Mouse (Mus musculus): ENCODE measurements around the gene Asic2. TPM values are rescaled to one million over a fixed set of nuclear protein-coding genes. Genes with fewer than 3 reads are reported as not detected.

Gene Asic2
- 3.5 and 3.7 TPM in 2 replicates for polyA plus RNA-seq (2015; fragmentation: Nextera tagmentation; extraction: Ambion mirVana)

DNA sequence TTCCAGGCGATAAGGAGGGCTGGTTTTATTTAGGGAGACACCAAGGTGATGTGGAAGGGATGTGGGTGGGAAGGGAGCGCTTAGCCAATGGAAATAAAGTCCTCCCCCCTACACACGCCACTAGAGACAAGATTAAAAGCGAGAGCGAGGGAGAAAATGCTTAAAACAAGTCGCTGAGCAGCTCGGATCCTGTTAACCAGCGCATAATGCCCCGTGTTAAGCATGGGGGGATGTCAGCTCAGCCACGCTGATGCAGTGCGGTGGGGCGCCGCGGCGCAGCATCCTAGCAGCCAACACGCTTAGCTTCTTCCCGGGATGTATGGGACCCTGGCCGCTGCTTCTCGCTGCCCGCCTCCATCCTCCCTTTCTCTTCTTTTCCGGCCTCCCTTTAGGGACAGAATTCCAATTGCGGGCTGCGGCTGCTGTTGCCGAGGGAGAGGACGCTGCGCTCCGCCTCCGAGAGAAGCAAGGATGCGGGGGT, at the start of gene Asic2:
Gene Asic2, minus strand, starts transcription at position 57 of the 481 bp plus-strand sequence.
- Histone ChIP-seq H3K4me2 (peak within 1 kb of the TSS; percentile 14; the same call in 1 of the 2 replicates), H3K4me1 (peaks cover 6% of the 10 kb centered on the region; the same call in 1 of the 2 replicates), H3K27me3 (peaks cover 53% of the 10 kb centered on the region), H3K9ac (no peak within 1 kb of the TSS), H3K27ac (no peak within 1 kb of the TSS), H3K4me3 (replicated peaks) (no peak within 1 kb of the TSS), H3K36me3 (no peaks in the 10 kb centered on the region), H3K9me3 (replicated peaks) (no peaks in the 10 kb centered on the region)
- WGBS = 2% methylated on average over 29 of the region's 29 CpGs
- ATAC-seq (replicated peaks; ENCODE audit: low FRiP score) = no peak

DNA sequence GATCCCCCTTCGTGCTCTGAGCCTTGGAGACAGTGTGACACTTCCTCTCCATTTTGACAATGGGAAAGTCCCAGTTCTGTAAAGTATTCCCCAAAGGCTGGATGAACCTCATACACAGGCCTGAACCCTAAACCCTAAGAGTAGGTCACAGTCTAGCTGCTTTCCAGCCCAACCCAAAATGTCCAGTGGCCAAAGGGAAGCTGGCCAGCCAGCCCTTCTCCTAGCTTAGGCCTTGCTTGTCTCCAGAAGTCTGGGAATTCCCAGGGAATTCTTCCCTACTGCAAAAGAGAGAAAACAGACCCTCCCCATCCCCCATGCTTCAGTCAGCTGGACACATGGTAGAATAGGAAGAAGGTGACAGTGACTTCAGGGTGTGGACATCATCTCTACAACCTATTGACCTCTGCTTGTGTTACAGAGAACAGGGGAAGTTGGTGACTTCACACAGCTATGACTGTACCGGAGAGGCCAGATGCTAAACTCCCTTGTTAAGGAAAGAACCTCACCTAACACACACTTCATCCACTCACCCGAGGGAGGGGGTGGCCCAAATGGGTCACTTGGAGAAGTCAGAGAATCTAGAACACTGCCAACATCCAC, 48.0 kb upstream of the Asic2 start:
- no peak overlapping the region for H3K4me3 ChIP-seq (replicated peaks)
- H3K27ac ChIP-seq = no peak overlapping the region
- H3K36me3 ChIP-seq = no peaks in the 10 kb centered on the region
- no peak overlapping the region for H3K4me2 ChIP-seq
- H3K4me1 ChIP-seq = no peaks in the 10 kb centered on the region
- H3K9me3 ChIP-seq (replicated peaks) = no peaks in the 10 kb centered on the region
- WGBS = 71% methylated on average over 3 of the region's 3 CpGs
- no peaks in the 10 kb centered on the region for H3K27me3 ChIP-seq
- no peak overlapping the region for H3K9ac ChIP-seq
- no peak for ATAC-seq (replicated peaks; ENCODE audit: low FRiP score)

DNA sequence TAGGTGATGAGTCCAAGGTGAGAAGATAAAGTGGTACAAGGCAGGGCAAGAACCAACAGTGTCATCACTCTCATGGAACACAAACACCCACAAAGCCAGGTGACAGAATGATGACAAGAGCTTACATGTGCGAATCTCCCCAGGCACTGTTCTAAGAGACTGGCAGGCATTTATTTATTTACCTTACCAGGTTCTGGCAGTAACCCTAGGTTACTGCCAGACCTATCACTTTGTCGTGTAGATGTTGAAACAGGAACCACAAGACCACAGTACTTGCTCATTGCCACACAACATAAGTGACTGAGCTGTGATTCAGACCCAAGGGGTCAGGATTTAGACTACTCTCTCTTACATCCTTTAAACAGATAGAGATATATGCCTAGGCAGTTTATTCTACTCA, 46.8 kb upstream of the Asic2 start:
- Histone ChIP-seq H3K27me3 (no peaks in the 10 kb centered on the region), H3K4me3 (replicated peaks) (no peak overlapping the region), H3K27ac (no peak overlapping the region), H3K9ac (no peak overlapping the region), H3K36me3 (no peaks in the 10 kb centered on the region), H3K9me3 (replicated peaks) (no peaks in the 10 kb centered on the region), H3K4me2 (no peak overlapping the region), H3K4me1 (no peaks in the 10 kb centered on the region)
- 53% methylated on average over 2 of the region's 2 CpGs for WGBS
- ATAC-seq (replicated peaks; ENCODE audit: low FRiP score) = no peak

DNA sequence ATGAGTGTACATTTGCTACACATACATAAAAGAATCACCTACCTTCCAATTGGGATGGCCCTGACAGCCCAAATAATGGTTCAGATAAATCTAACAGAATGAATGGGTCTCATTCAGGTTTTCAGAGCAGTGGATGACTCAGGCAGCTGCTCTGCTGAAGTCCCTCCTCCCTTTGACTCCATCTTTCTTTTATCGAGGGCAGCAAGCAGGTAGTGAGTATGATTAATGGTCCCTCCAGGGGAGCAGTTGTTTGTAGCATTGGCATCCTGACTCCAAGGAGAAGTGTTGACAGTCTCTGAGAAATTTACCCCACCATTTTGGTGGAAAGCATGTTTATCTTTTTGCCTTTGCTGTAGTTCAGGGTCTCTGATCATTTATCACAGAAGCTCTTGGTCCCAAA, 45.5 kb upstream of the Asic2 start:
- no peak for ATAC-seq (replicated peaks; ENCODE audit: low FRiP score)
- WGBS = 12% methylated on average over 1 of the region's 1 CpGs

DNA sequence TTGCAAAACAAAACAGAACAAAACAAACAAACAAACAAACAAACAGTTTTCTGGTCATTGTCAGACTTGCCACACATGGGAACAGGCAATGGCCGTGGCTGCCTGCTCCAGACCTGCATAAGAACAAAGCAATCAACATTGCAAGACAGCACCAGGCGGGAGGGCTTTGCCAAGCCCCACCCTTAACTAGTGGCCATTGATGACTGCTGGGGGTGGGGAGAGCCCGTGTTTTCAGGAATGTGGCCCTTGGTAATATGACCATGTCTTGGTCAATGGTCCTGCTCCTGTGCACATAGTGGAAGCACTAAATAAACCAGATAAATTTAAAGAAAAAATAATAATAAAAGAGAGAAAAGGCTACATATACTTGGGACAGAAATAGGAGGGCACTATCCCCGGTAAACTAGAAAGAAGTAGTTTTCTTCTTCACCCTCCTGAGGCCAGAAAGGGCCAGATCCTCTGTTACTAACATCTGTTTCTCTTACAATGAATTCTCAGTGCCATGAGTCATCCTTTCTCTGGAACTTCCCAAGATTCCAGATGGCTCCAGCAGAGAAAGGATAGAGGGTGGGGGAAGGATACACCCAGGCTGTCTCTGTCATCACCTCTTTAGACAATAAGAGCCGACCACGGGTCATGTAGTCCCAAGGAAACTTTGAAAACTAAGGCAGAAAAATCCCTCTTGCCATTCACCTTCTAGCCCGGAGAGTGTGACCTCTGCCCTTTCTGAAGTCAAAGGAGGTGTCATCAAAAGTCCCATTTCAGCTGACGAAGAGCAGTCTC, 43.3 kb upstream of the Asic2 start:
- no peak for ATAC-seq (replicated peaks; ENCODE audit: low FRiP score)
- H3K27ac ChIP-seq = no peak overlapping the region

More for the DNA sequence above, 45.5 kb upstream of the Asic2 start:
- Histone ChIP-seq H3K4me2 (no peak overlapping the region), H3K27me3 (no peaks in the 10 kb centered on the region), H3K27ac (no peak overlapping the region), H3K36me3 (no peaks in the 10 kb centered on the region), H3K4me1 (no peaks in the 10 kb centered on the region), H3K9me3 (replicated peaks) (no peaks in the 10 kb centered on the region), H3K4me3 (replicated peaks) (no peak overlapping the region), H3K9ac (no peak overlapping the region)

DNA sequence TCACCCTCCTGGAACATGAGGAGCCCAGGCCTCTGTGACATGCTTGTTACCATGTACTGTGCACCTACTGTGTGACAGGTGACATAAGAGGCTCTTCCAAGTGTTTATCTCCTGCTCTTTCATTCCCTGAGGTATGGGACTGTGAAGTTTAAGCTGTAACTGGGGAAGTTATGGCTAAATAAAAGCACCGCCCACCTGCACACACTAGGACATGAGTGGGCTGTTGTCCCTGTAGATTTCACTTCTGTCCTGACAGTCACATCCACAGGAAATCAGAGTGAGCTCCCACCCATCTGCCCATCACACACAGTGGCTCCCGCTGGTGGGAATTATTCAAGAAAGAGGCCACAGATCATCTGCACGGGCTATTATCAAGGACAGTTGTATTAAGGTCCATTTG, 41.9 kb upstream of the Asic2 start:
- 97% methylated on average over 3 of the region's 3 CpGs for WGBS
- H3K36me3 ChIP-seq = no peaks in the 10 kb centered on the region
- no peak overlapping the region for H3K27ac ChIP-seq
- H3K4me2 ChIP-seq = no peak overlapping the region
- no peaks in the 10 kb centered on the region for H3K9me3 ChIP-seq (replicated peaks)
- H3K4me3 ChIP-seq (replicated peaks) = no peak overlapping the region
- no peaks in the 10 kb centered on the region for H3K4me1 ChIP-seq
- ATAC-seq (replicated peaks; ENCODE audit: low FRiP score) = no peak
- no peaks in the 10 kb centered on the region for H3K27me3 ChIP-seq
- H3K9ac ChIP-seq = no peak overlapping the region

More for the DNA sequence above, 43.3 kb upstream of the Asic2 start:
- Histone ChIP-seq H3K4me2 (no peak overlapping the region), H3K27me3 (no peaks in the 10 kb centered on the region), H3K4me1 (no peaks in the 10 kb centered on the region), H3K9ac (no peak overlapping the region), H3K4me3 (replicated peaks) (no peak overlapping the region), H3K36me3 (no peaks in the 10 kb centered on the region), H3K9me3 (replicated peaks) (no peaks in the 10 kb centered on the region)
- 60% methylated on average over 8 of the region's 8 CpGs for WGBS

DNA sequence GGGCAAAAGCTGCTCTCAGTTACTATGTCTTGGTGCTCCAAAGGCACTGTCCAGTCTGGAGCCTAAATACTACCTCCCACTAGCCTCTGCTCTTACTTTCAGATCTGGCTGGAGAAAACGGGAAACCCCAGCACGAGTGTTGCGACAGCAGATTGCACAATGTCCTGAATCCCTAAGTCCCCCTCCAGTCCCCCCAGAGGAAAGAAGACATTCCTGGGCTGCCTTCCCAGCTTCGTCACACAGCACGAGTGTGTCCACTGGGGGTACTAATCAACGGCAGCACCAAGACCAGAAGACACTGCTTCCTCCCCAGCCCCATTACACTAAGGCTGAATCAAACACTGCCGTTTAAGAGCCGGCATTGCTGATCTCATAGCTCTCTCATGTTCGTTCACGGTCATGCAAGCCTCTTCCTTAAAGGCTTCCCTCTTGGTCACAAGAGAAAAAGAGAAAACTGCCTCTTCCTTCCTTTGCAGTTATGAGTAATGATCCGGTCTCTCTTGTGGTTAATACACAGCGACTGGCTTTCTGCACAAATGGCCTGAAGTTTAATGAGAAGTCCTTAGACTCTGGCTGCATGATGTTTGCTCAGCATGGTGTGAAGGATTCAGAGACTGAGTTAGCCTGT, 38.7 kb upstream of the Asic2 start:
- Histone ChIP-seq H3K9me3 (replicated peaks) (no peaks in the 10 kb centered on the region), H3K4me2 (0 out of 2 replicates have a peak overlapping the region, but pooled peaks have one; percentile 8), H3K27me3 (no peaks in the 10 kb centered on the region), H3K9ac (no peak overlapping the region), H3K4me1 (no peaks in the 10 kb centered on the region), H3K36me3 (no peaks in the 10 kb centered on the region), H3K4me3 (replicated peaks) (no peak overlapping the region), H3K27ac (no peak overlapping the region)
- ATAC-seq (replicated peaks; ENCODE audit: low FRiP score) = no peak
- 47% methylated on average over 12 of the region's 12 CpGs for WGBS

DNA sequence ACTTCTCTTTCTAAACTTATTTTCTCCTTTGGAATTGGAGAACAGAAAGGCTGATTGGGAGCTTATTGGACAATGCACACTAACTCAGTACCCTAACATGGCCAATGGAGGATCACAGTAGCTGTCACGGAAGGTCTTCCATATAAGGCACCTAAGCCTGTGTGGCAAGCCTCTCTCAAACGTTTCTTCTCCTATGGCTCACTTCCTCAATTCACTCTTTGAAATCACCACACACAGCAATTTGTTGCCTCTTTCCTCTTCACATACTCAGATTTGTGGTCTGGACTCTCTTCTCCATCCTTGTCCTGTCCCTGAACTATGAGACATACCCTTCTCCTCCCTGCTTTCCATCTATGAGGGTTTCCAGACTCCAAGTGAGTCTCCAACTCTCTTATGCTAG, 36.6 kb upstream of the Asic2 start:
- H3K36me3 ChIP-seq = no peaks in the 10 kb centered on the region
- H3K4me1 ChIP-seq = no peaks in the 10 kb centered on the region
- no peak overlapping the region for H3K9ac ChIP-seq
- no peaks in the 10 kb centered on the region for H3K9me3 ChIP-seq (replicated peaks)
- H3K4me2 ChIP-seq = no peak overlapping the region
- no peak overlapping the region for H3K4me3 ChIP-seq (replicated peaks)
- no peak overlapping the region for H3K27ac ChIP-seq
- no peaks in the 10 kb centered on the region for H3K27me3 ChIP-seq
- ATAC-seq (replicated peaks; ENCODE audit: low FRiP score) = no peak
- 66% methylated on average over 2 of the region's 2 CpGs for WGBS

DNA sequence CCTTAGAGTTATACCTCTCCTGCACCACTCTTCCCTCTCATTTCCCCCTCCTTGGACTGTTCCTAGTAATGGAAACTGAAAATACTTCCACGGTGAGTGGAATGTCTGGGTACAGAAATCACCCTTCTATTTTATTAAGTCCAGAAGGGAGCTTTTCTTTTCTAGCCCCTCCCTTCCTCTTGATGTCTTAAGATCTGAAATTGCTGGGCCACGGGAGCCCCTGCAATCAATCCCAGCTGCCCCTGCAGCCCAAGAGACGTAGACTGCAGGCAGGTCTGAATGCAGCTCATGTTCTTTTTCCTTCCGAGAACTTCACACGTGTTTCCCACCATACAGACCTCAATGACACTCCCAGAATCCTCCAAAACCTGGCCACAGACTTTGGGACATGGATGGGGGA, 32.3 kb upstream of the Asic2 start:
- ATAC-seq (replicated peaks; ENCODE audit: low FRiP score) = no peak
- WGBS = 44% methylated on average over 5 of the region's 5 CpGs
- Histone ChIP-seq H3K4me2 (no peak overlapping the region), H3K4me1 (no peaks in the 10 kb centered on the region), H3K4me3 (replicated peaks) (no peak overlapping the region), H3K9me3 (replicated peaks) (no peaks in the 10 kb centered on the region), H3K36me3 (no peaks in the 10 kb centered on the region), H3K27ac (no peak overlapping the region), H3K27me3 (no peaks in the 10 kb centered on the region), H3K9ac (no peak overlapping the region)

DNA sequence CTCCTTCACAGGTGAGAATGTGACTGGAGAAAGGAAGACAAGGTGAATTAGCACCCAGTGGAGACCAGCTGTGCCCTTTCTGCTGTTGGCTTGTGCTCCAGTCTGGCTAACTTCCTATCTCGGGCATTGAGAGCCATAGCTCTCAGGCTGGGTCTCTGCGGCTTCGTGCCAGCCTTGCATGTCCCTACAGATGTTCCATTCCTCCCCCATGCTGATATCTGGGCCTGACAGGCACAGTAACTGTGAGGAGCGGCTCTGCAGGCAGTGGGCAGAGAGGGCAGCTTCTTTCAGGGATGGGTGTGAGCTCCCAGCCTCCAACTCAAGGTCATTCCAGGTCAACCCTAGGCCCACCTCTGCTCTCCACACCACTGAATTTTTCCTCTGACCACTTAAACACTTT, 31.2 kb upstream of the Asic2 start:
- no peaks in the 10 kb centered on the region for H3K27me3 ChIP-seq
- ATAC-seq (replicated peaks; ENCODE audit: low FRiP score) = no peak
- no peaks in the 10 kb centered on the region for H3K9me3 ChIP-seq (replicated peaks)
- no peak overlapping the region for H3K4me3 ChIP-seq (replicated peaks)
- no peaks in the 10 kb centered on the region for H3K36me3 ChIP-seq
- no peak overlapping the region for H3K4me2 ChIP-seq
- 82% methylated on average over 4 of the region's 4 CpGs for WGBS
- no peak overlapping the region for H3K9ac ChIP-seq
- no peaks in the 10 kb centered on the region for H3K4me1 ChIP-seq
- H3K27ac ChIP-seq = no peak overlapping the region

DNA sequence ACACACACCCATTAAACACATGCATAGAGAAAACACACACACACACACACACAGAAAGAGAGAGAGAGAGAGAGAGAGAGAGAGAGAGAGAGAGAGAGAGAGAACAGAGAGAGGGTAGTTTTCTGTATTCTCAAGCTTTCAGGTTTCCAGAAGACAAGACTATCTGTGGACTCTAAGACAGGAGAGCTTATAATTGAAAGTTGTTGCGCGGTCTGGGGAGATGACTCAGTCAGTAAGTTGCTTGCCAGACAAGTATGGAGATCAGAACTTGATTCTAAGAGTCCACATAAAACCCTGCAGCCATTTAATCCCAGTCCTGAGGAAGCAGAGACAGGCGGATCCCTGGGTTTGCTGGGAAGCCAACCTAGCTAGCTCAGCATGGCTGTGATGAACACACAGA, 30.4 kb upstream of the Asic2 start:
- H3K27ac ChIP-seq = no peak overlapping the region
- no peaks in the 10 kb centered on the region for H3K36me3 ChIP-seq
- ATAC-seq (replicated peaks; ENCODE audit: low FRiP score) = no peak
- H3K4me2 ChIP-seq = no peak overlapping the region
- H3K4me3 ChIP-seq (replicated peaks) = no peak overlapping the region
- 86% methylated on average over 3 of the region's 3 CpGs for WGBS
- H3K27me3 ChIP-seq = no peaks in the 10 kb centered on the region
- H3K4me1 ChIP-seq = no peaks in the 10 kb centered on the region
- H3K9ac ChIP-seq = no peak overlapping the region
- H3K9me3 ChIP-seq (replicated peaks) = no peaks in the 10 kb centered on the region

DNA sequence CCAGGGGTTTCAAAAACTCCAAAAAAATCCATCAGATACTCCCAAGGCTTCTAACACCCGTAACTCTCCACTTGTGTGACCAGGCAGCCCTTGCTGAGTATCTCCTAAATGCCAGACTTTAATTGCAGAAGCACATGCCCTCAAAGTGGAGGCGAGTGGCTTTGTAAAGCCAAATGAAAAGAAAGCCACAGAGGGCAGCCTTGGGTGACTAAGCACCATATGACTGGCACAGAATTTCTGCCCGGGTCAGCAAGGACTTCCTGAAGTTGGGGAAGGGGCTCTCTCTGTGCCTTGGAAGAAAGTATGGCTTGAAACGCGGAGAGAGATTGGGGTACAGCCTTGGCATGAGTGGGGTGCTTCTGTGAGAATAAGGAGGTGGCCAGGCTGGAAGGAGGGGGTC, 28.8 kb upstream of the Asic2 start:
- ATAC-seq (replicated peaks; ENCODE audit: low FRiP score) = no peak
- no peaks in the 10 kb centered on the region for H3K27me3 ChIP-seq
- WGBS = 86% methylated on average over 5 of the region's 5 CpGs
- no peak overlapping the region for H3K27ac ChIP-seq
- no peak overlapping the region for H3K4me2 ChIP-seq
- no peak overlapping the region for H3K9ac ChIP-seq
- no peaks in the 10 kb centered on the region for H3K4me1 ChIP-seq
- H3K4me3 ChIP-seq (replicated peaks) = no peak overlapping the region
- no peaks in the 10 kb centered on the region for H3K9me3 ChIP-seq (replicated peaks)
- H3K36me3 ChIP-seq = no peaks in the 10 kb centered on the region
